Mouse (Mus musculus) ovary, postnatal 36 days (tissue): ENCODE measurements around the gene Cep72.
"Not testable (repeated sequence)": the region's sequence is repeated elsewhere in the genome, so short reads cannot be mapped to it uniquely, and the experiment has no call there.

Source experiments
- DNase-seq: peaks from one replicate; pipeline ENCODE4 v3.0.0; 2022; ENCODE audit warnings: low spot score, mixed read lengths

The Cep72 gene

DNA sequence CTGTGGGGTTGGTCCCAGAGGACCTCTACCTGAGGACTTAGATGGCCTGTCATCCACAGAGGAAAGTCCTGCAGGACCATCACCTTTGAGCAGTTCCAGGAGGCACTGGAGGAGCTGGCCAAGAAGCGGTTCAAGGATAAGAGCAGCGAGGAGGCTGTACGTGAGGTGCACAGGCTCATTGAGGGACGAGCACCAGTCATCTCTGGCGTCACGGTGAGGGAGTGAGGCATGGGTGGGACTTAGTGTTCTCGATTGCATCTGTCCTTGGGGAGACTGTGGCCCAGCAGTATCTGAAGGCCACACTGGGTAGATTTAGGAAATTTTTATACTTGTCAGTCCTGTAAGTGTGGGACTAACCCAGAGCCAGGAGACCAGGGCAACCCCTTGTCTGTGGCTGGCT lies 31.4 kb downstream of the Cep72 start:
- no peak for DNase-seq

DNA sequence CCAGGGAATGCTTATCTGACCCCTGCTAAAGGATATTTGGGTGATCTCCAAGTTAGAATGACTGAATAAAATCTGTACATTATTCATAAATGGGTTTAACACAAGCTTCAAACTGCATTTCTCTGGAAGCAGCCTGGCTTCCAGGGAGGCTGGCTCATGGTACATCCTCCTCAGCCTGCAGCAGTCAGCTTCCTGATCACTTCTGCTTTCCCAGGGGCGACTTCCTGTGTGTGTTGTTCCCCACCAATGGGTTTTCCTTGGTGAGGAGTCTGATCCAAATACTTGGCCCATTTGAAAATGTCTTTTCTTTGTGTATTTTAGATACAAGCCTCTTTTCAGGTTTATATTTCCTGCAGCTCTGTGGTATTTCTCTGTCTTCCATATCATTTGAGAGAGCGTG lies 33.1 kb downstream of the Cep72 start:
- DNase-seq, result no peak

DNA sequence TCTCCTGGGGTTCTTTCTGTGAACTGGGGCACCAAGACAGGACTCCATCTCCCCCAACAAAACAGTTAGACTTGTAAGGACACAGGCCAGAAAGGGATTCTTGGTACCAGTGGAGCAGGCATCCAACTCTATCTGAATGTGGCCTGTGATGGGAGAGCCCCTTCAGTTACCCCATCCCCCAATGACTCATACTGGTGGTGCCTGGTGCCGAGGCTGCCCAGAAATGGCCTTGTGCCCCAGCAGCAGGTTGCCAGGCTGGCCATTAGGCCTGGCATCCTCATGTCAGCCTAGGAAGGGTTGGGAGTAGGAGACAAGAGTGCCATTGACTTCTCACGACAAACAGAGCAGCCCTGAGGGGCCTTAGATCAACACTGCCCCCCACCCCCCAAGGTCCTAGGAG lies 34.0 kb downstream of the Cep72 start:
- DNase-seq, result no peak

DNA sequence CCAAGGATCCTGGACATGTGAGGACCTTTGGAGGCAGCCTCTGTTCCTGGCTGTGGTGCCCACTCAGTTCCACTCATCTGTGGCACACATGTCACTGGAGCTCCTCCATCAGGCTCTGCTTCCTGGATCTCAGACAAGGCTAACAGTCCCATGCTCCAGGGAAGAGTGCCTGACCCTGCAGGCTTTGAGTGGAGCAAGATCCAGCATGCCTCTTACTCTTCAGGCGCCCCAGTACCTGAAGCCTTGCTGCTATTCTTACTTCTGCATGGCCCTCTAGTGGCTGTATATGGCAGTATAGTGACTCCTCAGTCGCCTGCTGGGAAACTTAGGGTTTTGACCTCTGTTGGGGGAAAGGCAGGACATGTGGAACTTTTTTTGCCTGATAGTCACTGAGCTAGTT lies 35.9 kb downstream of the Cep72 start:
- peak; percentile 15 for DNase-seq

DNA sequence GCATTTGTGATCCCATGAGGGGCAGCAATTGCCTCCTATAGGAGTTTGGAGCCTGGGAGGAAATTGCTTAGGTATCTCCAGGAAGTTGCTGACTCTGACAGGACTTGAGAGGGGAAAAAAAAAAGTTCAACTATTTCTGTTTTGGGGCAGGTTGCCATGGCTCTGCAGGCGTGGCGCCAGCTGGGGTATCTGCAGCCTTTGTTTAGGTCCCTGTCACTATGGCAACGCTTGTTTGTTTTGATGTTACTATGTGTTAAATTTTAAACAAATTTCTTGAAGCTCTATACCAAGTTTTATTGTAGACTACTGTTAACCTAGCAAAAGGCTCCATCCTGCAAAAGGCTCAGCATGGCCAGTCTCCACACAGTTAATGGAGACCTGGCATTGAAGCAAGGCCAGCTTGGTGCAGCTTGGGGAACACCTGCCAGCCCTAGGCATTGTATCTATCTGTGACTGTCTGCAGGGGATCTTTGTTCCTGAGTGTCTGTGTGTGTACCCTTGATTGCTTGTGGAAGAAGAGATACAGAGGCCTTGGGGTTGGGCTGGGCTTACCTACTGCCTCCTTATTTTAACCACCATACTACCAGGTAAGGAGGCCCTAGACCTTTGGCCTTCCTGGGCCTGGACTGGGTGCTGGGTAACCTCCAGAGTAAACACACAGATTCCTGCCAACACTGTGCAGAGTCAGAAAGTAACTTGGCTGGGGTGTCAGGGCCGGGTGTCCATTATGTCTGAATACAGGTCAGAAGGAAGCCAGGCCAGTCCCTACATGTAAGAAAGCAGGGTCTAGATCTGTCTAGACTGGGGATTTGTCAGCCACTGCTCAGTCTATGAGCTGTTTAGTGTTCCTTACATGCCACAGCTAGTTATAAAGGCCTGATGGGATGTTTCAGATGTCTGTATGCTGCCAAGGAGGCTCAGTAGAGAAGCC lies 36.7 kb downstream of the Cep72 start:
- peak; percentile 45 for DNase-seq

DNA sequence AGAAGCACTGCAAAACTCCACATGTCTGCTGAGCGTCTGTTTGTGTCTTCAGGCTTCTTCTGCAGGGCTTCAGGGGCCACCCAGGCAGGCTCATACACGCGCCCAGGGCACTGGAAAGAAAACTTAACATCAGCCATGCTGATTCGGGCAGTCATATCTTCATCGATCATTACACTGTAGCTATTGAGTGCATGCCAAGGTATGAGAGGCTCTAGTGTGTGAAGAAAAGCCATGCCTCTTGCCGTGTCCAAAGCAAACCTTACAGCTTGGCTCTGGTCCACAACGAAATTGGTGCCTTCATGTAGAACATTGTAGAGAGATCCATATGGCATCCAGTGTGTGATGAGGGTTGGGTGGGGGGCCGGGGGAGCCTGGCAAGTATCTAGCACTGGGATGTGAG lies 43.1 kb downstream of the Cep72 start:
- DNase-seq, result not testable (repeated sequence)

DNA sequence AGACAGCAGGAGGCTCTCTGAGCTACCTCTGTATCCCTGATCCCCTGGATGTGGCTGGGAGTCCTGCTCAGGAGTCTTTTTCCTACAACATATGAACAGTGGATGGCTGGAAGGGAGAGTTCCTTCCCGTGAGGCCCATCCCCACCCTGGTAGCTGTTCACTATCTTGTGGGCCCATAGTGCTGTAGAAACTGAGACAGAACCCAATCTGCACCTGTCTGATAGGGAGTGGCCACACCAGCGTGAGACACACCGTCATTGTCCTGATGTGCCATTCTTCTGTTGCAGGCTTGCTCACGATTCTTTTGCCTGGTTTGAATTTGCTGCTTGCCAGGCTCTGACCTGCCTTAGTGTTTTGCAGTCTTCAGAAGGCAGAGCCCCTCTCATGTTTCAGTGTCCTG lies 44.7 kb downstream of the Cep72 start:
- DNase-seq, result no peak

DNA sequence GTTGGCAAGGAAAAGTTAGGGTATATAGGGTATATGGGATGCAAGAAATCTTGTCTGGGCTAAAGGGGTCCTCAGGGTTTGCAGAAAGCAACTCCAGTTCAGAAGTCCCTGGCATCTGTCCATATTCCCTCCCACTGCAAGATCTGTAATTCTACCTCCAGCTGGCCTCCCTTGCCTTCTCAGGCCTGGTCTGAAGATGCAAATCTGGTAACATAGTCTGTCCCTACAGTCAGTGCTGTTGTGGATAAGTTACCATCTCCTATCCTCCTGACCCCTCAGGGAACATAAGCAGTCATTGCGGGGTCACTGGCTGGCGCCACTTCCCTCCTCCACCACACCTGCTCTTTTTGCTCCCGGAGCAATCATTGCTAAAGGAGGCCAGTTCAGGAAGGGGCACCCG lies 46.2 kb downstream of the Cep72 start:
- no peak for DNase-seq

DNA sequence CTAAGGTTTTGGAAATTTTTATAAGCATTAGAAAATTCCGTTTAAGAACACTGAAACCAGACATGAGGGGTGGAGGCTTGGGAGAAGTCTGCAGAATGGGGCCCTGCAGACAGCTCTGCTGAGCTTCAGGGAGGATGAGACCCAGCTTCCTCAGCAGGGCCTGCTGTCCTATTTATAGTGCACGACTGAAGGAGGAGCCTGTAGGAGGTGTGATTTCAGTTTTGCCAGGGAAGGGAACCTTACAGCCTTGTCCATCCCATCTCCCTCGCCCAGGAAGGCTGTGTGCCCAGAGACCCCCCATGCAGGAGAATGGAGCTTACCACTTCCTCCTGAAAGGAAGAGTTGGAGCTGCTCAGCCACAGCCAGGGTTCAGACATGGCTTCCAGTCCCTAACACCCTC lies 51.4 kb downstream of the Cep72 start:
- no peak for DNase-seq

DNA sequence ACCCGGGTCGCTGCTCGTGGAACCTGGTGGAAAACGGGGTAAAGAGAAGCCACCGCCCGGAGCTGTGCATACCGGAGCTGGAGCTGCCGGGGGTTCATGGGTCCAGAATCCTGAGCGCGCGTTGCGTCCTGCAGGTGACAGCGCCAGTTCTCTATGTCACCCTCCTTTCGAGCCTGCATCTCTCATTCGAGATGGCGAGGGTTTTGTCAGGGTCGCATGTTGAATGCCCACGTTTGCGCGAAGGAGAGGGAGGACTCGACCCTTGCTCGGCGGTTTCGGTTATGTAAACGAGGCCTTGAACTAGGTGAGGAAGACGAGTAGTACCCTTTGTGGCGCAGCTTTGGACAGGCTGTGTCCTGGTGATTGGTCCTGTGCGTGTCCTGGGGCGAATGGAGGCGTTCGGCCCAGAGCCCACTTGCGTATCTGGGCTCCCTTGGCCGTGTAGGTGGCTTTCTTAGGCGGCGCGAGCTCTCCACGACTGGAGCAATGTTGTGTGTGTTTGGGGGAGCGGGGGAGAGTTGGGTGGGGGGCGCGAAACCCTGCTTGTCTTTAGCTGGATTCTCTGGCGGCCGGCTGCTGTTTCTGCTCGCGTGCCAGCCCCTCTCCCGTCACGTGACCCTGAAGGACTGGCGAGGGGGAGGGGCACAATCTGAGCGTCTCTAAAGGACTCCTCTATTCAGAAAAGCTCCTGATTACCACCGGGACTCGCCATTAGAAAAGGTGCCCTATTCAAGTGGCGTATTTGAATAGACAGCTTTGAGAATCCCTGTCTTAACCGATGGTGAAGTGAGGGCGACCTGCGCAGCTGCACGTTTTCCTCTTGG lies 52.1 kb downstream of the Cep72 start:
- peak; percentile 66 for DNase-seq

DNA sequence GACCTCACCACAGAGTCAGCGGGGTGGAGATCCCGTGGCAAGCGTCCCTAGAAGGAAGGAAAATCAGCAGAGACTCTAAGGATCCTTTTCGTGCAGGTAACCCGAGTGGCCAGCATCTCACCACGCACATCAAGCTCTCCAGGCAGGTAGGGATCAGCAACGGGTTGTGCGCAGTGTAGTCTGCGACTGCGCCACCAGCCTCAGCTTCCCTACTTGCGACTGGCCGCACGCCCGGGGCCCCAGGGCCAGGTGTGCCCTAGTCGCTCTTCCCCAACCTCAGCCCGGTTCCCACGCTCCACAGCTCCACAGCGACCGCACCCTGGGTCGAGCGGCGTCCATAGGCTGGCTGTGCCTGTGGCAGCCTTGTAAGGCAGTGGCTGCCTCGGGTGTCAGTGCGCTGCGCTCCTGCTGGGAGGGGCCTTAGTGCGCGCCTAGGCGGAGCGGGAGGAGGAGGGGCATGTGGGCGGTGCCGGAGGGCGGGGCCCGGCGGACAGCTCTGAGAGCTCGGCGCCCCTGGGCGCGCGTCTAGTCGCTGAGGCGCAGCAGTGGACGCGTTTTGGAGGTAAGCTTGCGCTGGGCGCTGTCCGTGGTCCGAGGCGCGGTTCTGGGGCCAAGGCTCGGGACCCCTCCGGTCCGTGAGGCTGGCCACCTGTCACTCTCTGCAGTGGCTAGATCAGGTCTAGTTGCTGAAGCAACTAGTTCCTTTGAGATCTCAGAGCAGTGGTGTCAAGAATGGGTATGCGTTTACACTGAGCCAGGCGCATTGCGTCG lies 53.0 kb downstream of the Cep72 start, which contains the start of gene Tppp:
Tppp (plus strand) TSS at position 460 of the 771 bp plus-strand sequence.
- DNase-seq, result peak; percentile 94

DNA sequence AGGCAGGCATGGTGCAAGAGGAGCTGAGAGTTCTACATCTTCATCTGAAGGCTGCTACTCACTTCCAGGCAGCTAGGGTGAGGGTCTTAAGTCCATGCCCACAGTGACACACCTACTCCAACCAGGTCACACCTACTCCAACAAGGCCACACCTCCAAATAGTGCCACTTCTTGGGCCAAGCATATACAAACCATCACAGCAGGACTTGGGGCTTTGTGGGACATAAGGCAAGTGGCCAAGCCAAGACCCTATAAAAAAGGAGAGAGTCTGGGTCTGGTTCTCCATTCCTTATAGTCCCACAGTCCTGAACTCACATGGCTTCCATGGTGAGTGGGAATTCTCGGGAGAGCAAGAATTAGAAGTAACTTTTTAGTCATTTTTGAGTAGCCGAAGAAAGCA lies 53.9 kb downstream of the Cep72 start:
- DNase-seq, result not testable (repeated sequence)

DNA sequence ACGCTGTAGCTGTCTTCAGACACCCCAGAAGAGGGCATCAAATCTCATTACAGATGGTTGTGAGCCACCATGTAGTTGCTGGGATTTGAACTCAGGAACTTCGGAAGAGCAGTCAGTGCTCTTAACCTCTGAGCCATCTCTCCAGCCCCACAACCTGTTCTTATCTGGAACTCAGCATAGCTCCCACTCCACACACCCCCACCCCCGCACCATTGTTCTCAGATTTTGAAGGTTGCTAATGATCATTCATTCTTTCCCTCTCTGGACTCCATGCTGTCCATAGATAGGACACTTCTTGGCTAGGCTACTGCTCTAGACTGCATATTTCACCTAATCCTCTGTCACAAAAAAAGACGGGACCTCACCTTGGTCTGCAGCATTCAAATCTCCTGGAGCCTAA lies 55.2 kb downstream of the Cep72 start:
- not testable (repeated sequence) for DNase-seq

DNA sequence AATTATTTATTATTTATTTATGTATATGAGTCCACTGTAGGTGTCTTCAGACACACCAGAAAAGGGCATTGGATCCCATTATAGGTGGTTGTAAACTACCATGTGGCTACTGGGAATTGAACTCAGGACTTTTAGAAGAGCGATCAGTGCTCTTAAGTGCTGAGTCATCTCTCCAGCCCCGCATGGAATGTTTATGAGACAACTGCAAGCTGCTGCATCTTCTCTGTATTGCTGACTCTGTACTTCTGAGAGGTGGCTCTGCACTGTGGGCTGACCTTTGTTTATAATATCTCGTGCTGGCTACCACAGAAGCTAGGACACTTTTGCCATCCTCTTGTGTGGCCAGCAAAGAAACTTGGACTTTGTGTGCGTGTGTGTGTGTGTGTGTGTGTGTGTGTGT lies 60.6 kb downstream of the Cep72 start:
- no peak for DNase-seq

DNA sequence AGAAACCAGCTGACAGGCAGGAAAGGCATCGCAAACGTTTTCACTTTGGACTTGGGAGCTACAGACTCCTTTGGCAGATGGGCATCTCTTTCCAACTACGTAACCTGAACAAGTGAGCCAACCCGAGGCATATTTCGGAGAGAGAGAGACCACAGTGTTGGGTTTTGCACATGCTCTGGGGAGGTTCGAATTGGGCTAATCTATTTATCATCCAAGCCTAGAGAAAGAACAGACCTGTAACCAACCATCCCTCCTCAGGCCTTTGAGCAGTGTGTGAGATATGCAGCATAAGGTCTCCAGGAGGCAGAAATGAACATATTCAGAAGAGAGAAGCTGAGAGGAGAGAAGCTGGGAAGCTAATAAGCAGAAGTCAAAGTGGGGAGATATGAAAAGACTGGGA lies 61.1 kb downstream of the Cep72 start:
- no peak for DNase-seq

DNA sequence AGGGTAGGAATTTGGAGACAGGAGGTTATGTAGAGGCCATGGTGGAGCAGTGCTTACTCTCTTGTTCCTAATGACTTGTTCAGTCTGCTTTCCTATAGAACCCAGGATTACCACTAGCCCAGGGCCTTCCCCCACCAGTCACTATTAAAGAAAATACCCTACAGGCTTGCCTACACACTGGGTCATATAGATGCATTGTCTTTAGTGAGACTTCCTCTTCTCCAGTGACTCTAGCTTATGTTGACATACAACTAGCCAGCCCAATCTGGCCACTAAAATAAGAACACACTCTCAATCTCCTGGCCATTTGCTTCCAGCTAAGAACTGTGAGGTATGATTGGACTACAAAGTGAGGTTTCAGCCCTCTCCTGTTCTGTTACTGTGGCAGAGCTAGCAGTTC lies 61.6 kb downstream of the Cep72 start:
- DNase-seq, result no peak

DNA sequence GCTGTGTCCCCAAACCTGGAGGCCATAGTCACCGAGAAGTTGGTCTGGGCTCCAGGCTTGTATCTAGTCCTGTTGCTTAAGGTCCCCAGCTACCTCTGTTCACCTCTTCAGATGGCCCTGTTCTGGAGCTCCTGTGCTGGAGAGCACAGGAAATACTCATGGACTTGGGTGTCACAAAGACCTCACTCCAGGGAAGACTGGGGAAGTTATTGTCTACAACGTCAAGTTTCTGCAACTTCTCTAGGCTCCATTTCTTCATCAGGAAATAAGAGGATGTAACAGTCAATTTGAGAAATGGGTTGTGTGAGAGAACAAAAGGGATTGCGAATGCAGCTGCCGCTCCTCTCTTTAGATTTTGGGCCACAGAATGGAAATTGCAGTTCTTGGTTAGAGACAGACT lies 65.6 kb downstream of the Cep72 start:
- DNase-seq, result no peak

DNA sequence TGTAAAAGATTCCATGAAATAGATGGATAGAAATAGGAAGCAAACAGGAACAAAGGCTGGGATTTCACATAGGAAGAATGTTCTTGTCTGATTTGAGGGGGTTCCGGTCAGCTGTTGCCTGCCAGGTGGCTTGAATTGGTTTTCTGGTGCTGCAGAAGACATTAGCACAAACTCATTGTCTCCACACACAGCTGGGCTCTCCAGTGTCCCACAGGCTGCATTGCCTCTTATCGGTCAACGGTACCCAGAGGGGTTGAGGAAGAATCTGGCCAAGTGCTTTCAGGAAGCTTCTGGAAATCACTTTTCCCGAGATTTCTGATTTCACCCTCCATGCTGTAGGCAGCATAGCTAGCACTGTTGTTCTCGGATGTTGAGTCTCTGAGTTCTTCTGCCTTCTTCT lies 70.8 kb downstream of the Cep72 start:
- DNase-seq, result no peak

DNA sequence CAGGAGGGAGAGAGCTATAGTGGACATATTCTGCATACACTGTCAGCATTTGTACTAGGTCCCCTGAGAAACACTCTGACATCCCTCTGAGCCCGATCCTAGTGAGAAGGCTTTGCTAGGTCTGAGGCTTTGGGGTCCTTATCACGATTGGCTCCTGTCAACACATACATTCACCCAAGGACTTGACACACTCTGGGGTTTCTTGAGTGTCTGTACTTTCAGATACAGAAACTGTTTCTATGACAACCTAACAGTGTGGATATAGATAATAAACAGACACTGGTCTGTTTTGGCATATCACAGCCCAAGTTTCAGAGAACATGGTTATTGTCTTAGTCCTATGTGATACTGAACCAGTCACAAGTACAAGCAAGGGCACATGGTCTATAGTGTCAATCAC lies 71.3 kb downstream of the Cep72 start:
- no peak for DNase-seq

DNA sequence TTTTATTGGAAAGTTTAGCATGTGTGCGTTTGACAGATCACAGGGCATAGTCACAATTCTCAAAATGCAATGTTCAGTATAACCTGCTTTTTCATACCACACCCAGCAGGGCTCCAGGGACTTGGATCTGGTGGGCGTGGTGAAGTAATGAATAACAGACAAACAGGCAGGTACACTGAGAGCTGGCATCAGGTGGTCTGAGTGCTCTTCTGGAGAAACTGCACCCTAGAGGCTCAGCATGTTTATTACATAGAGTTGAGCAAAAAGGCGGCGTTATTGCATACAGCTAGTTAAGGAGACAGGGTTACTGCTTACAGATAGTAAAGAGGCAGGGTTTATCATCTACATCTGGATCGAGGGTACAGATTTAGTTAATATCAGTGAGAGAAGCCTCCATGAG lies 71.8 kb downstream of the Cep72 start:
- no peak for DNase-seq
